Mouse (Mus musculus) embryonic fibroblast, embryonic 13.5 days (primary cell): ENCODE measurements at regions not wholly inside any gene's neighbourhood (a gene's known extent, or its start where the extent isn't known, plus 50 kb on each side); places are given as distances from the start of the nearest gene placed in this dataset.
"Not testable (repeated sequence)": the region's sequence is repeated elsewhere in the genome, so short reads cannot be mapped to it uniquely, and the experiment has no call there.

Experiments used
- H3K27ac ChIP-seq: 2 replicates; pipeline ENCODE4 v1.5.1; 2012; ENCODE audit warnings: low read length, control low read depth, inconsistent platforms; ENCODE audit not compliant: insufficient read depth
- H3K4me1 ChIP-seq: 2 replicates; pipeline ENCODE4 v1.6.1; 2011; ENCODE audit warnings: low read length; ENCODE audit not compliant: control insufficient read depth, insufficient read depth
- H3K4me3 ChIP-seq: 2 replicates; pipeline ENCODE4 v1.5.1; 2011; ENCODE audit warnings: mild to moderate bottlenecking, control low read depth, low read length; ENCODE audit not compliant: insufficient read depth
- CTCF ChIP-seq: IDR thresholded peaks from 2 replicates; pipeline ENCODE4 v1.5.1; 2011; ENCODE audit warnings: mild to moderate bottlenecking, control low read depth, low read length, moderate library complexity, borderline replicate concordance; ENCODE audit not compliant: insufficient read depth
- POLR2A ChIP-seq: IDR thresholded peaks from 2 replicates; pipeline ENCODE4 v1.6.1; 2011; ENCODE audit warnings: low read depth, mild to moderate bottlenecking, control low read depth, low read length, moderate library complexity

- Histone ChIP-seq H3K4me3 (no peak overlapping the region), H3K27ac (no peak overlapping the region), H3K4me1 (no peaks in the 10 kb centered on the region)
- TF ChIP-seq CTCF (no peak), POLR2A (no peak)
Observed at GRCm38 (mm10) chr3:117265790-117266189, 94.9 kb downstream of the Plppr4 start.

DNA sequence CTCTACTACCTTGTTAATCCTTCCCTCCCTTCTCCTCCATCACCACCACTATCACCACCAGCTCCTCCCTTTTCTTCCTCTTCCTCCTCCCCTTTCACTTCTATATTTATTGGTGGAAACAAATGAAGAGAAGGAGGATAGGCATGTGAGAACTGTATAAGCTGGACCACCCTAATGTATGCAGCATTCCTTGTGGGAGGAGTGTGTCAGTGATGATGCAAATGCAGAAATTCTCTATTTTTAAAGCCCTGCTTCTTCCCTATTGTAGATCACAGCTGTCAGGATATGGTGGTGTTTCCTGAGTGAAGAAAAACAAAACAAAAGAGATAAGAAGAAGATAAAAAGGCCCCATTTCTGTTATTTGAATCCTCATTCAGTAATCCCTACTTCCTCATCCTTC lies 112.8 kb downstream of the Plppr4 start:
- no peak overlapping the region for H3K4me3 ChIP-seq
- no peak for TF ChIP-seq CTCF
- no peak for TF ChIP-seq POLR2A
- H3K4me1 ChIP-seq = no peaks in the 10 kb centered on the region
- no peak overlapping the region for H3K27ac ChIP-seq

GRCm38 (mm10) chr3:117241810-117242209 lies 118.9 kb downstream of the Plppr4 start:
- H3K4me1 ChIP-seq = no peaks in the 10 kb centered on the region
- TF ChIP-seq POLR2A (no peak), CTCF (no peak)
- H3K4me3 ChIP-seq = no peak overlapping the region
- H3K27ac ChIP-seq = no peak overlapping the region

GRCm38 (mm10) chr3:117226616-117227015 lies 134.1 kb downstream of the Plppr4 start:
- Histone ChIP-seq H3K4me3 (no peak overlapping the region), H3K4me1 (no peaks in the 10 kb centered on the region), H3K27ac (no peak overlapping the region)
- TF ChIP-seq CTCF = no peak
- no peak for TF ChIP-seq POLR2A

- H3K27ac ChIP-seq = no peak overlapping the region
- TF ChIP-seq CTCF (no peak), POLR2A (no peak)
- no peak overlapping the region for H3K4me3 ChIP-seq
- no peaks in the 10 kb centered on the region for H3K4me1 ChIP-seq
Observed at GRCm38 (mm10) chr3:117225041-117225440, 135.6 kb downstream of the Plppr4 start.

- TF ChIP-seq CTCF (no peak), POLR2A (no peak)
- Histone ChIP-seq H3K4me1 (no peaks in the 10 kb centered on the region), H3K27ac (no peak overlapping the region), H3K4me3 (no peak overlapping the region)
Observed at GRCm38 (mm10) chr3:117217952-117218351, 142.7 kb downstream of the Plppr4 start.

- Histone ChIP-seq H3K27ac (no peak overlapping the region), H3K4me3 (no peak overlapping the region), H3K4me1 (no peaks in the 10 kb centered on the region)
- no peak for TF ChIP-seq CTCF
- TF ChIP-seq POLR2A = no peak
Observed at GRCm38 (mm10) chr3:117191903-117192302, 168.8 kb downstream of the Plppr4 start.

- Histone ChIP-seq H3K27ac (no peak overlapping the region), H3K4me3 (no peak overlapping the region), H3K4me1 (no peaks in the 10 kb centered on the region)
- TF ChIP-seq POLR2A (no peak), CTCF (no peak)
Observed at GRCm38 (mm10) chr3:117188782-117189500, 171.7 kb downstream of the Plppr4 start.

DNA sequence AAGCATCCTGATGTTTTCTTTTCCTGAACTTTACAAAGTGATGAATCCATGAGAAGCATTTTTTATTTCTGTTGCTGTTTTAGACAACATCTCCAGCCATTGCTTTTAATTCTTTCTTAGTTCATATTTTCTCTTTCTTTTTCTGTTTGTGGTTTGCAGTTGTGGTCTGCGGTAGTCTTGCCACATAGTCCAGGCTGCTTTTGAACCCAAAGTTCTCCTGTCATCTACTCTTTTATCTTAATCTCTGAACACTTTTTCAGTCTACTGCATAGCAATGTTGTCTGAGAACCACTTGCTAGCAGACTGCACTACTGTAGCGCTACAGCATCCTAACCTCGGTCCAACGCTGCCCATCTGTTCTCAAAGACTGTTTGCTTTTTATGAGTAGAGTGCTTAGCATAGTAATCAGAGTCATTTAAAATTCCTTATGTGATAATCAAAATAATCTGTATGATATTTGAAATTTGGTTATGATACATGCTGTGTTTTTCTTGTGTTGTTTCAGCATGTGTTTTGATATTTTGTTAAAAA lies 177.0 kb downstream of the Plppr4 start:
- Histone ChIP-seq H3K27ac (no peak overlapping the region), H3K4me3 (no peak overlapping the region), H3K4me1 (no peaks in the 10 kb centered on the region)
- TF ChIP-seq CTCF = no peak
- no peak for TF ChIP-seq POLR2A

DNA sequence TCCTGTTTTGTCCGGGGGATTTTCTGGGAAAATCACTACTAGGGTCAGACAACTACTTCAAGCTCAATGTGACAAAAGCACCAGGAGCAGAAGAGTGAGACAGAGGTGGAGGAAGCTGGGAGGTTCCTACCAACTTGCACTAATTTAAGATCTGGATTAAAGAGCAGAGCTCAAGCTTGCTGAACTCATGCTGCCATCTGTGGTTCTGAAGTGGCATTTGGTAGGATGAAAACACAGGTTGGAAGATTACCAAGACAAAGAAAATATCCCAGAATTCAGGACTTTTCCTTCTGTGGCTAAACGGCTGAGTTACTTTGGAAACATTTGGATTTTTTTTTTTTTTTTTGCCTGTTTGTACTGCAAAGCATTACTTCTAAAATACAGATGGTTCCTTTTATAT lies 190.9 kb downstream of the Plppr4 start:
- no peak overlapping the region for H3K4me3 ChIP-seq

DNA sequence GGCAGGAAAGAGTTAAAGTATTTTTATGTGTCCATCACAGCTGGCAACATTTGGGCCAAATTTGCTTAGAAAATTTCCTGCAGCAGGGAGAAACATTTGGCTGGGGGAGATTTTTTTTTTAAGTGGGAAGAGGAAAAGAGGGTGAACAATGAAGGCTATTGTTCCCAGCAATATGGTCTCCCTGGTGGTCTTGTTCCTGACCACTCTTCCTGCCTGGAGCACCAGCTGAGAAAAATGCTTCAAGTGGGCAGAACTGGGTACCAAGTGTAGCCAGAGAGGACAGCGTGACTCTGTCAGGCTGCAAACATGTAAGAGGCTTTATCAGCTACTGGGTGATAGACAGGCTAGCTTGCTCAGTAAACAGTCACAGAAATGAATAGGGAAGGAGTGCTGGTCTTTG lies 194.3 kb upstream of the Palmd start:
- Histone ChIP-seq H3K27ac (no peak overlapping the region), H3K4me1 (no peaks in the 10 kb centered on the region), H3K4me3 (no peak overlapping the region)
- no peak for TF ChIP-seq CTCF

More for the DNA sequence above, 190.9 kb downstream of the Plppr4 start:
- Histone ChIP-seq H3K4me1 (no peaks in the 10 kb centered on the region), H3K27ac (no peak overlapping the region)
- no peak for TF ChIP-seq POLR2A
- no peak for TF ChIP-seq CTCF

GRCm38 (mm10) chr3:117160689-117161088 lies 191.9 kb upstream of the Palmd start:
- H3K4me3 ChIP-seq, H3K4me1 ChIP-seq, H3K27ac ChIP-seq: not testable (repeated sequence)
